Mouse (Mus musculus): ENCODE measurements around the gene Adap2.

DNA sequence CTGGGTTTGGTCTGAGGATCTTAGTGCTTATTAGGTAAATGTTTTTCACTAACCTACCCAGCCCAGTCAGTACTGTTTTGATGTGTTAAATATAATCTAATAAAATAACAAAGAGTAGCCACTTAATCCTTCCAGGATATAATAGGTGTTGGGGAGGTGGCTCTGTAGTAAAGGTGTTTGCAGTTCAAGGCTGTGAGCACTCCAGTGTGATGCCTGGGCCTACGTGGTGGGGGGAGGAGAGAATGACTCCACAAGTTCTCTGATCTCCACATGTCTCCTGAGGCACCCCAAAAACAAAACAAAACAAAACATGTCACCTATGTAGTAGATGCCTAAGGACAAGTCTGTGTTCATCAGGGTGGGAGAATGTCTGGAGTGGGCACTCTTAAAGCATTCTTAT lies 21.9 kb upstream of the Adap2 start:
- TF ChIP-seq CTCF (IDR thresholded peaks at IDR 0.05; ENCODE audit: low read depth) (no peak), EP300 (optimal IDR thresholded peaks at IDR 0.05) (no peak)

All from stomach, postnatal 0 days (tissue).